ENCODE assay signal across 22 mouse cellular contexts in genomic region chr6:131604821-131605220, GRCm38 (mm10). TPM values are rescaled to one million over a fixed set of nuclear protein-coding genes. Genes with fewer than 3 reads are reported as not detected.
"Had no signal": no experiment of that assay in that cellular context is flagged by ENCODE, and none has a peak within 500 bp of the region (broad histone marks: within the 10 kb centered on the region; RNA-seq: fewer than 3 reads in every experiment).

No protein-coding gene starts in this region.

- DNase-seq: gastrocnemius, adult 2 months; gastrocnemius, postnatal 10 days; gastrocnemius, postnatal 25 days; heart, adult 2 months; heart, postnatal 14 days; heart, postnatal 36 days; kidney, adult 11 months; kidney, adult 2 months; kidney, adult 9 months; kidney, postnatal 14 days; kidney, postnatal 36 days; left cerebral cortex, postnatal 4 days had no signal

RNA-seq across cellular contexts. Expression of gene Tas2r130, which starts 25.9 kb away (rescaled TPM):
- total RNA-seq: gastrocnemius, adult 2 months; gastrocnemius, postnatal 10 days; gastrocnemius, postnatal 25 days; gastrocnemius, postnatal 4 days; granulocyte monocyte progenitor cell, adult 5-6 weeks; heart, adult 2 months; heart, postnatal 14 days; heart, postnatal 36 days; hindbrain, postnatal 0 days; layer of hippocampus, adult 2 months; layer of hippocampus, postnatal 10 days; layer of hippocampus, postnatal 25 days; left cerebral cortex, adult 2 months; left cerebral cortex, postnatal 10 days; left cerebral cortex, postnatal 25 days; left cerebral cortex, postnatal 4 days; liver, adult 2 months had no signal

RNA-seq across cellular contexts. Expression of gene Tas2r107, which starts 55.1 kb away (rescaled TPM):
- total RNA-seq: gastrocnemius, adult 2 months; gastrocnemius, postnatal 10 days; gastrocnemius, postnatal 25 days; gastrocnemius, postnatal 4 days; granulocyte monocyte progenitor cell, adult 5-6 weeks; heart, adult 2 months; heart, postnatal 14 days; heart, postnatal 36 days; hindbrain, postnatal 0 days; layer of hippocampus, adult 2 months; layer of hippocampus, postnatal 10 days; layer of hippocampus, postnatal 25 days; left cerebral cortex, adult 2 months; left cerebral cortex, postnatal 10 days; left cerebral cortex, postnatal 25 days; left cerebral cortex, postnatal 4 days; liver, adult 2 months had no signal
